Mouse (Mus musculus): ENCODE data around the gene Rbl2. TPM values are rescaled to one million over a fixed set of nuclear protein-coding genes. Genes with fewer than 3 reads are reported as not detected.

The Rbl2 gene
- polyA plus RNA-seq, 1 experiment from 2014 or later = 6.0 TPM

- no peak overlapping the region for H3K9ac ChIP-seq (ENCODE audit: low read depth, low read length)
- H3K27me3 ChIP-seq (ENCODE audit: control insufficient read depth, insufficient read depth, low read depth, low read length) = no peaks in the 10 kb centered on the region
- H3K9me3 ChIP-seq (replicated peaks; ENCODE audit: control insufficient read depth, low read length) = no peaks in the 10 kb centered on the region
- H3K4me2 ChIP-seq (ENCODE audit: low read depth, low read length) = no peak overlapping the region
- 57% methylated on average over 12 of the region's 12 CpGs for WGBS (ENCODE audit: insufficient replicate concordance)
- H3K4me3 ChIP-seq (ENCODE audit: low read depth, low read length) = no peak overlapping the region
- no peaks in the 10 kb centered on the region; the same call in 1 of the 2 replicates for H3K36me3 ChIP-seq (ENCODE audit: control insufficient read depth, insufficient read depth)
- H3K27ac ChIP-seq (ENCODE audit: low read length) = no peak overlapping the region
- no peaks in the 10 kb centered on the region for H3K4me1 ChIP-seq (ENCODE audit: control insufficient read depth, low read depth, low read length)
- ATAC-seq (ENCODE audit: low read depth) = no peak
Observed at GRCm38 (mm10) chr8:91082428-91082827, 12.6 kb downstream of the Rbl2 start.

GRCm38 (mm10) chr8:91088452-91088851 is 18.6 kb downstream of the Rbl2 start:
- ATAC-seq (ENCODE audit: low read depth) = no peak
- H3K36me3 ChIP-seq (ENCODE audit: control insufficient read depth, insufficient read depth) = no peaks in the 10 kb centered on the region; the same call in none of the 2 replicates
- 80% methylated on average over 7 of the region's 7 CpGs for WGBS (ENCODE audit: insufficient replicate concordance)
- no peaks in the 10 kb centered on the region for H3K9me3 ChIP-seq (replicated peaks; ENCODE audit: control insufficient read depth, low read length)
- no peaks in the 10 kb centered on the region for H3K27me3 ChIP-seq (ENCODE audit: control insufficient read depth, insufficient read depth, low read depth, low read length)
- H3K9ac ChIP-seq (ENCODE audit: low read depth, low read length) = no peak overlapping the region
- H3K4me1 ChIP-seq (ENCODE audit: control insufficient read depth, low read depth, low read length) = no peaks in the 10 kb centered on the region
- no peak overlapping the region for H3K27ac ChIP-seq (ENCODE audit: low read length)
- no peak overlapping the region for H3K4me2 ChIP-seq (ENCODE audit: low read depth, low read length)
- no peak overlapping the region for H3K4me3 ChIP-seq (ENCODE audit: low read depth, low read length)

- Histone ChIP-seq H3K4me1 (ENCODE audit: control insufficient read depth, low read depth, low read length) (no peaks in the 10 kb centered on the region), H3K4me3 (ENCODE audit: low read depth, low read length) (no peak overlapping the region), H3K36me3 (ENCODE audit: control insufficient read depth, insufficient read depth) (no peaks in the 10 kb centered on the region; the same call in none of the 2 replicates), H3K9me3 (replicated peaks; ENCODE audit: control insufficient read depth, low read length) (no peaks in the 10 kb centered on the region), H3K9ac (ENCODE audit: low read depth, low read length) (no peak overlapping the region), H3K4me2 (ENCODE audit: low read depth, low read length) (no peak overlapping the region), H3K27ac (ENCODE audit: low read length) (no peak overlapping the region), H3K27me3 (ENCODE audit: control insufficient read depth, insufficient read depth, low read depth, low read length) (no peaks in the 10 kb centered on the region)
- 78% methylated on average over 2 of the region's 2 CpGs for WGBS (ENCODE audit: insufficient replicate concordance)
- no peak for ATAC-seq (ENCODE audit: low read depth)
Observed at GRCm38 (mm10) chr8:91089601-91090000, 19.7 kb downstream of the Rbl2 start.

- Histone ChIP-seq H3K4me1 (ENCODE audit: control insufficient read depth, low read depth, low read length) (no peaks in the 10 kb centered on the region), H3K27ac (ENCODE audit: low read length) (no peak overlapping the region), H3K4me2 (ENCODE audit: low read depth, low read length) (no peak overlapping the region), H3K9ac (ENCODE audit: low read depth, low read length) (no peak overlapping the region), H3K36me3 (ENCODE audit: control insufficient read depth, insufficient read depth) (peaks cover 8% of the 10 kb centered on the region), H3K4me3 (ENCODE audit: low read depth, low read length) (no peak overlapping the region), H3K27me3 (ENCODE audit: control insufficient read depth, insufficient read depth, low read depth, low read length) (no peaks in the 10 kb centered on the region), H3K9me3 (replicated peaks; ENCODE audit: control insufficient read depth, low read length) (no peaks in the 10 kb centered on the region)
- 68% methylated on average over 5 of the region's 5 CpGs for WGBS (ENCODE audit: insufficient replicate concordance)
- ATAC-seq (ENCODE audit: low read depth) = no peak
Observed at GRCm38 (mm10) chr8:91094135-91094534, 24.3 kb downstream of the Rbl2 start.

- Histone ChIP-seq H3K27me3 (ENCODE audit: control insufficient read depth, insufficient read depth, low read depth, low read length) (no peaks in the 10 kb centered on the region), H3K4me2 (ENCODE audit: low read depth, low read length) (no peak overlapping the region), H3K4me3 (ENCODE audit: low read depth, low read length) (no peak overlapping the region), H3K36me3 (ENCODE audit: control insufficient read depth, insufficient read depth) (peaks cover 8% of the 10 kb centered on the region), H3K27ac (ENCODE audit: low read length) (no peak overlapping the region), H3K9ac (ENCODE audit: low read depth, low read length) (no peak overlapping the region), H3K9me3 (replicated peaks; ENCODE audit: control insufficient read depth, low read length) (no peaks in the 10 kb centered on the region), H3K4me1 (ENCODE audit: control insufficient read depth, low read depth, low read length) (no peaks in the 10 kb centered on the region)
- no peak for ATAC-seq (ENCODE audit: low read depth)
- WGBS (ENCODE audit: insufficient replicate concordance) = 80% methylated on average over 6 of the region's 6 CpGs
Observed at GRCm38 (mm10) chr8:91098106-91098505, 28.2 kb downstream of the Rbl2 start.

GRCm38 (mm10) chr8:91106271-91106670 is 36.4 kb downstream of the Rbl2 start:
- Histone ChIP-seq H3K9me3 (replicated peaks; ENCODE audit: control insufficient read depth, low read length) (no peaks in the 10 kb centered on the region), H3K36me3 (ENCODE audit: control insufficient read depth, insufficient read depth) (peaks cover 4% of the 10 kb centered on the region; the same call in 1 of the 2 replicates), H3K4me3 (ENCODE audit: low read depth, low read length) (no peak overlapping the region), H3K4me2 (ENCODE audit: low read depth, low read length) (no peak overlapping the region), H3K4me1 (ENCODE audit: control insufficient read depth, low read depth, low read length) (no peaks in the 10 kb centered on the region), H3K9ac (ENCODE audit: low read depth, low read length) (no peak overlapping the region), H3K27ac (ENCODE audit: low read length) (no peak overlapping the region), H3K27me3 (ENCODE audit: control insufficient read depth, insufficient read depth, low read depth, low read length) (no peaks in the 10 kb centered on the region)
- WGBS (ENCODE audit: insufficient replicate concordance) = 78% methylated on average over 12 of the region's 12 CpGs
- no peak for ATAC-seq (ENCODE audit: low read depth)

GRCm38 (mm10) chr8:91111868-91112477 is 42.1 kb downstream of the Rbl2 start:
- H3K9me3 ChIP-seq (replicated peaks; ENCODE audit: control insufficient read depth, low read length) = no peaks in the 10 kb centered on the region
- H3K36me3 ChIP-seq (ENCODE audit: control insufficient read depth, insufficient read depth) = no peaks in the 10 kb centered on the region; the same call in none of the 2 replicates
- H3K4me2 ChIP-seq (ENCODE audit: low read depth, low read length) = no peak overlapping the region
- H3K27me3 ChIP-seq (ENCODE audit: control insufficient read depth, insufficient read depth, low read depth, low read length) = no peaks in the 10 kb centered on the region
- no peak for ATAC-seq (ENCODE audit: low read depth)
- no peak overlapping the region for H3K9ac ChIP-seq (ENCODE audit: low read depth, low read length)
- no peaks in the 10 kb centered on the region for H3K4me1 ChIP-seq (ENCODE audit: control insufficient read depth, low read depth, low read length)
- no peak overlapping the region for H3K4me3 ChIP-seq (ENCODE audit: low read depth, low read length)
- no peak overlapping the region for H3K27ac ChIP-seq (ENCODE audit: low read length)
- WGBS (ENCODE audit: insufficient replicate concordance) = 49% methylated on average over 5 of the region's 5 CpGs

- no peaks in the 10 kb centered on the region for H3K27me3 ChIP-seq (ENCODE audit: control insufficient read depth, insufficient read depth, low read depth, low read length)
- H3K4me3 ChIP-seq (ENCODE audit: low read depth, low read length) = no peak overlapping the region
- no peak overlapping the region for H3K9ac ChIP-seq (ENCODE audit: low read depth, low read length)
- 75% methylated on average over 5 of the region's 5 CpGs for WGBS (ENCODE audit: insufficient replicate concordance)
- peaks cover 10% of the 10 kb centered on the region for H3K36me3 ChIP-seq (ENCODE audit: control insufficient read depth, insufficient read depth)
- H3K27ac ChIP-seq (ENCODE audit: low read length) = no peak overlapping the region
- ATAC-seq (ENCODE audit: low read depth) = 0 out of 2 replicates have a peak, but pooled peaks have one; percentile 21
- H3K4me2 ChIP-seq (ENCODE audit: low read depth, low read length) = no peak overlapping the region
- H3K9me3 ChIP-seq (replicated peaks; ENCODE audit: control insufficient read depth, low read length) = no peaks in the 10 kb centered on the region
- H3K4me1 ChIP-seq (ENCODE audit: control insufficient read depth, low read depth, low read length) = no peaks in the 10 kb centered on the region
Observed at GRCm38 (mm10) chr8:91114428-91114827, 44.6 kb downstream of the Rbl2 start.

- H3K4me2 ChIP-seq (ENCODE audit: low read depth, low read length) = no peak overlapping the region
- 75% methylated on average over 11 of the region's 11 CpGs for WGBS (ENCODE audit: insufficient replicate concordance)
- H3K27ac ChIP-seq (ENCODE audit: low read length) = no peak overlapping the region
- H3K27me3 ChIP-seq (ENCODE audit: control insufficient read depth, insufficient read depth, low read depth, low read length) = no peaks in the 10 kb centered on the region
- H3K4me3 ChIP-seq (ENCODE audit: low read depth, low read length) = no peak overlapping the region
- no peak overlapping the region for H3K9ac ChIP-seq (ENCODE audit: low read depth, low read length)
- ATAC-seq (ENCODE audit: low read depth) = no peak
- H3K36me3 ChIP-seq (ENCODE audit: control insufficient read depth, insufficient read depth) = peaks cover 10% of the 10 kb centered on the region
- no peaks in the 10 kb centered on the region for H3K9me3 ChIP-seq (replicated peaks; ENCODE audit: control insufficient read depth, low read length)
- no peaks in the 10 kb centered on the region for H3K4me1 ChIP-seq (ENCODE audit: control insufficient read depth, low read depth, low read length)
Observed at GRCm38 (mm10) chr8:91114910-91115309, 45.1 kb downstream of the Rbl2 start.

Data from liver, embryonic 16.5 days (tissue).